Mouse (Mus musculus): Measurements from ENCODE around the gene Actl6a. TPM values are rescaled to one million over a fixed set of nuclear protein-coding genes. Genes with fewer than 3 reads are reported as not detected.

Gene Actl6a
- polyA plus RNA-seq, 1 experiment from 2014 or later, result 68.0 TPM

DNA sequence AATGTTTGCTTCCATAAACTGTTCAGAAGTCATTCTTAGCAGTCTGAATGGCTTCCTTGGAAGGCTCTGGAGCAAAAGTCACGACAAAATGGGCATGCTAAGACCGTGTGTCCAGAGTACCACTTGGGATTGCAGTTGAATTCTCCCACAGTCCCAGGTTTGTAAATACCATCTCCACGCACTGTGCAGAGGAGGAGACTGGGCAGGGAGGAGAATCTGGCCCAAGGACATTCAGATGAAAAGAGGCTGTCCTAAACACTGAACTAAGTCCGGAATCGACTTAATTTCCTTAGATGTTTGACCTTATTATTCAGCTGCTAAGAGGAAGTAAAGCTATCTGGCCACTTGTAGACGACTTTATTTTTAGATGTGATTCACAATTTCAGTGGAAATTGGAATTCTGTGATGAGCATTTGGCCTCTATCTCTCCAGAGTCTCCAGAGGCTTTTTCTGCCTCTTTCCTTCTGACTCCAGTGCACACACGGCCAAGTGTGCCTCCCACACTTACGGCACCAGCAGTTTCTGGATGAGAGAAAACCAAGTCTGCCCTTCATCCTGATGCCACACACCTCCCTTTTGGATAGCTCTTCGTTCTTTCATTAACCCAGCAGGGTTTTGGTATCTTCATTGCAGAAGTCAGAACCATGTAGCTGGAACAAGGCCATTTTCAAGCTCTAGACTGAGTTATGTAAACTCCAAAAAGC is 37.7 kb upstream of the Actl6a start:
- Histone ChIP-seq H3K27me3 (ENCODE audit: control insufficient read depth, insufficient read depth, low read depth, low read length) (no peaks in the 10 kb centered on the region), H3K9me3 (replicated peaks; ENCODE audit: control insufficient read depth, low read length) (no peaks in the 10 kb centered on the region), H3K4me1 (ENCODE audit: control insufficient read depth, low read depth, low read length) (no peaks in the 10 kb centered on the region), H3K9ac (ENCODE audit: low read depth, low read length) (no peak overlapping the region), H3K4me2 (ENCODE audit: low read depth, low read length) (no peak overlapping the region), H3K27ac (ENCODE audit: low read length) (0 out of 2 replicates have a peak overlapping the region, but pooled peaks have one; percentile 0), H3K36me3 (ENCODE audit: control insufficient read depth, insufficient read depth) (no peaks in the 10 kb centered on the region), H3K4me3 (ENCODE audit: low read depth, low read length) (no peak overlapping the region)
- no peak for ATAC-seq (ENCODE audit: low read depth)
- 52% methylated on average over 9 of the region's 9 CpGs for WGBS (ENCODE audit: insufficient replicate concordance)

DNA sequence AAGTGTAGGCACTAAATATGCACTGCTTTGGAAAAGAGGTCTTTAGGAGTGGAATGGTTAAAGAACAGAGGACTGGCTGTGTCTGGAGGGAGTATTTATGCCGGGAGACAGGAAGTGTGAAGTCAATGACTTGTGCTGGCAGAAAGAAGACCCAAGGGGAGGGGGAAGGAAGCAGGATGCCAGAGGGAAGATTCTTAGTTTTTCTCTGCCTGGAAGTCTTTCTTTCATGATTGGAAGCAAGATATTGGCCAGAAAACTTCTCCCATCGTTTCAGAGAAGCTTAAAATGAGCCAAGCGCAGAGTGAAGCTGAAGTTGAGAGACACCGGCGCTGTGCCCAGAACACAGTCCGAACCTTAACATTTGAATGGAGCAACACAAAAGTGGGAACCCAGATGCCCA is 36.9 kb upstream of the Actl6a start:
- Histone ChIP-seq H3K27me3 (ENCODE audit: control insufficient read depth, insufficient read depth, low read depth, low read length) (no peaks in the 10 kb centered on the region), H3K4me3 (ENCODE audit: low read depth, low read length) (no peak overlapping the region), H3K27ac (ENCODE audit: low read length) (no peak overlapping the region), H3K4me1 (ENCODE audit: control insufficient read depth, low read depth, low read length) (no peaks in the 10 kb centered on the region), H3K9me3 (replicated peaks; ENCODE audit: control insufficient read depth, low read length) (no peaks in the 10 kb centered on the region), H3K36me3 (ENCODE audit: control insufficient read depth, insufficient read depth) (no peaks in the 10 kb centered on the region), H3K9ac (ENCODE audit: low read depth, low read length) (no peak overlapping the region), H3K4me2 (ENCODE audit: low read depth, low read length) (no peak overlapping the region)
- WGBS (ENCODE audit: insufficient replicate concordance), result 59% methylated on average over 6 of the region's 6 CpGs
- ATAC-seq (ENCODE audit: low read depth), result no peak

- no peaks in the 10 kb centered on the region for H3K27me3 ChIP-seq (ENCODE audit: control insufficient read depth, insufficient read depth, low read depth, low read length)
- H3K9me3 ChIP-seq (replicated peaks; ENCODE audit: control insufficient read depth, low read length), result no peaks in the 10 kb centered on the region
- ATAC-seq (ENCODE audit: low read depth), result no peak
- no peak overlapping the region for H3K4me2 ChIP-seq (ENCODE audit: low read depth, low read length)
- H3K27ac ChIP-seq (ENCODE audit: low read length), result no peak overlapping the region
- no peak overlapping the region for H3K4me3 ChIP-seq (ENCODE audit: low read depth, low read length)
- no peaks in the 10 kb centered on the region for H3K36me3 ChIP-seq (ENCODE audit: control insufficient read depth, insufficient read depth)
- H3K4me1 ChIP-seq (ENCODE audit: control insufficient read depth, low read depth, low read length), result no peaks in the 10 kb centered on the region
- WGBS (ENCODE audit: insufficient replicate concordance), result 76% methylated on average over 4 of the region's 4 CpGs
- no peak overlapping the region for H3K9ac ChIP-seq (ENCODE audit: low read depth, low read length)
Measured at GRCm38 (mm10) chr3:32670196-32670595, 35.9 kb upstream of the Actl6a start.

GRCm38 (mm10) chr3:32673151-32673550 is 32.9 kb upstream of the Actl6a start:
- Histone ChIP-seq H3K4me3 (ENCODE audit: low read depth, low read length) (no peak overlapping the region), H3K4me1 (ENCODE audit: control insufficient read depth, low read depth, low read length) (no peaks in the 10 kb centered on the region)
- no peak for ATAC-seq (ENCODE audit: low read depth)

DNA sequence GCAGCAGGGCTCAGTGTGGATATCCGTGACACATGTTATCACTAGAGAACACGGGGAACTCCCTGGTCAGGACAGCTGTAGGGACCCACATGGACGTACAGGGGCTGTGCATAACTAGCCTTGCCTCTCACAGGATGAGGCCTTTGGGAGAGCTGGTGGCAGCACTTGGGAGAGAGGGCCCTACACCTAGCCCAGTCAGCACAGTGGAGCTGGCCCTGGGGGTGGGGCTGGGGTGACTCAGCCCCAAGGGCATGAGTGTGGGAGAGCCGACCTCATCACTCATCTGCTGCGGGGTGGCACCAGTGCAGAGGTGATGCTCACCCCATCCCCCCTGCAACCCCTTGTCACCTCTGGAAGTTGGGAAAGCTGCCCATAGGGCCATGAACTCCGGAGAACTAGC is 29.7 kb upstream of the Actl6a start:
- Histone ChIP-seq H3K4me1 (ENCODE audit: control insufficient read depth, low read depth, low read length) (no peaks in the 10 kb centered on the region), H3K36me3 (ENCODE audit: control insufficient read depth, insufficient read depth) (no peaks in the 10 kb centered on the region), H3K27me3 (ENCODE audit: control insufficient read depth, insufficient read depth, low read depth, low read length) (no peaks in the 10 kb centered on the region), H3K4me2 (ENCODE audit: low read depth, low read length) (no peak overlapping the region), H3K9ac (ENCODE audit: low read depth, low read length) (no peak overlapping the region), H3K27ac (ENCODE audit: low read length) (no peak overlapping the region), H3K4me3 (ENCODE audit: low read depth, low read length) (no peak overlapping the region), H3K9me3 (replicated peaks; ENCODE audit: control insufficient read depth, low read length) (no peaks in the 10 kb centered on the region)
- WGBS (ENCODE audit: insufficient replicate concordance), result 51% methylated on average over 6 of the region's 6 CpGs
- ATAC-seq (ENCODE audit: low read depth), result no peak

More at GRCm38 (mm10) chr3:32673151-32673550, 32.9 kb upstream of the Actl6a start:
- H3K9me3 ChIP-seq (replicated peaks; ENCODE audit: control insufficient read depth, low read length), result no peaks in the 10 kb centered on the region
- no peak overlapping the region for H3K4me2 ChIP-seq (ENCODE audit: low read depth, low read length)
- H3K9ac ChIP-seq (ENCODE audit: low read depth, low read length), result no peak overlapping the region
- H3K36me3 ChIP-seq (ENCODE audit: control insufficient read depth, insufficient read depth), result no peaks in the 10 kb centered on the region
- no peaks in the 10 kb centered on the region for H3K27me3 ChIP-seq (ENCODE audit: control insufficient read depth, insufficient read depth, low read depth, low read length)
- no peak overlapping the region for H3K27ac ChIP-seq (ENCODE audit: low read length)

DNA sequence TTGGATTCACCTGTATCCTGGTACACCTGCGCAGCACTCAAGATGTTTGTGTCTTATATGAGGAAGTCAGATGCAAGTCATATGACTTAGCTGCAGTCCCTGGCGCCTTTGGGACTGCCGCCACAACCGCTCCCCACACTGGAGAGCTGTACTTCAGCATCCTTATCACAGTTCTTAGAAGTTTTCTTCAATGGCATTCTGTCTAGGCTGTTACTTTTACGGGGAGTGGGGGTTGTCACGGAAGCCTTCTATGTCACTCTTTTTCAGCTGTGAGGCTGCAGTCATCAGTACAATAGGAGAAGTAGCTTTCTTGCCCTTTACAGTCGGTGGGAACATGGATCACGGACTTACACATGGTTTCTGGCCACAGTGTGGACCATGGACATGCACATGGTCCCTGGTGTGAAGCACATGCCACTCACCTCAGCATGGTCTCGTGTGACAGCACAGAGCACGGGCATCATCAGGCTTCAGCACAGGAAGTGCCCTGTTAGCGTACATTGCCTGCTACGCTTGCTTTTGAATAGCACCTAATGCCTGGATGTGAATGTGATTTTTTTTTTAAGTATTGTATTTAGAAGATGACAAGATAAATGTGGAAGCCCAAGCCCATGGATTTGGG is 23.1 kb upstream of the Actl6a start:
- no peaks in the 10 kb centered on the region for H3K36me3 ChIP-seq (ENCODE audit: control insufficient read depth, insufficient read depth)
- no peak overlapping the region for H3K4me2 ChIP-seq (ENCODE audit: low read depth, low read length)
- no peaks in the 10 kb centered on the region for H3K9me3 ChIP-seq (replicated peaks; ENCODE audit: control insufficient read depth, low read length)
- H3K27me3 ChIP-seq (ENCODE audit: control insufficient read depth, insufficient read depth, low read depth, low read length), result no peaks in the 10 kb centered on the region
- WGBS (ENCODE audit: insufficient replicate concordance), result 56% methylated on average over 11 of the region's 12 CpGs
- no peak for ATAC-seq (ENCODE audit: low read depth)
- H3K4me1 ChIP-seq (ENCODE audit: control insufficient read depth, low read depth, low read length), result no peaks in the 10 kb centered on the region; the same call in 1 of the 2 replicates
- no peak overlapping the region for H3K4me3 ChIP-seq (ENCODE audit: low read depth, low read length)
- no peak overlapping the region for H3K9ac ChIP-seq (ENCODE audit: low read depth, low read length)
- no peak overlapping the region for H3K27ac ChIP-seq (ENCODE audit: low read length)

DNA sequence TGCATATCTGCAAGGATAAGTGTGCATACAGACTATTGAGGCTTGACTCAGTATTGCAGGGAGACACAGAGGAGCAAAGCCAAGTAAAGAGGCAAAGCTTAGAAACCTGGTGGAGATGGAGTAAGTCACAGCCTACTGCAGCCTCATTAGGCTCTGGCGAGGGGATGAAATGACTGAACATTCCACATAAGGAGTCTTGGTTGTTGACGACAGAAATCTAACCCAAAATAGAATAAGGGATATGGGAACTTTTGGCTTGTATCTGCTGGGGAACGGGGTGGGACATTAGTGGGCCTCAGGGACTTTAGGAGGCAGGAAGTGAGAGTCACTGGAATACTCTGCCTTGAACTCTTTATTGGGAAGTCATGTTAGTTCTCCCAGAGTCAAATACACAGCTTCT is 21.5 kb upstream of the Actl6a start:
- Histone ChIP-seq H3K9me3 (replicated peaks; ENCODE audit: control insufficient read depth, low read length) (no peaks in the 10 kb centered on the region), H3K4me3 (ENCODE audit: low read depth, low read length) (no peak overlapping the region), H3K36me3 (ENCODE audit: control insufficient read depth, insufficient read depth) (no peaks in the 10 kb centered on the region), H3K27me3 (ENCODE audit: control insufficient read depth, insufficient read depth, low read depth, low read length) (no peaks in the 10 kb centered on the region), H3K4me2 (ENCODE audit: low read depth, low read length) (no peak overlapping the region), H3K9ac (ENCODE audit: low read depth, low read length) (no peak overlapping the region), H3K4me1 (ENCODE audit: control insufficient read depth, low read depth, low read length) (peaks cover 4% of the 10 kb centered on the region; the same call in 1 of the 2 replicates), H3K27ac (ENCODE audit: low read length) (no peak overlapping the region)
- ATAC-seq (ENCODE audit: low read depth), result no peak
- 53% methylated on average over 3 of the region's 3 CpGs for WGBS (ENCODE audit: insufficient replicate concordance)

DNA sequence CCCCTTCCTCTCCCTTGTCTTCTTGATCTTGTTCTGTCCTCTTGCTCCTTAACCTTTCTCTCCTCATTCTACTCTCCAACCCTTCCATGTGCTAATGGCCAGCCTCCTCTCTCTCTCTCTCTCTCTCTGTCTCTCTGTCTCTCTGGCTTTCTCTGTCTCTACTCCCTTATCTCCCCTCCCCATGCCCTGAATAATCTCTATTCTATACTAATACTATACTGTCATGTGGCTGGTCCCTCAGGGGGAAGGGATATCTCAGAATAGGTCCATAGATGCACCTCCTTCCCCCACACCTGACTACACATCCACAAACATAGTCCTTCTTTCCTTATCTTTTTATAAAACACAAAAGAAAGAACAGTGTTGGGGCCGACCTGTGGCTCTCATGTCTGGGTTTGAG is 19.6 kb upstream of the Actl6a start:
- Histone ChIP-seq H3K4me2 (ENCODE audit: low read depth, low read length) (no peak overlapping the region), H3K27ac (ENCODE audit: low read length) (no peak overlapping the region), H3K4me3 (ENCODE audit: low read depth, low read length) (no peak overlapping the region), H3K4me1 (ENCODE audit: control insufficient read depth, low read depth, low read length) (peaks cover 18% of the 10 kb centered on the region), H3K9me3 (replicated peaks; ENCODE audit: control insufficient read depth, low read length) (no peaks in the 10 kb centered on the region), H3K9ac (ENCODE audit: low read depth, low read length) (no peak overlapping the region), H3K27me3 (ENCODE audit: control insufficient read depth, insufficient read depth, low read depth, low read length) (no peaks in the 10 kb centered on the region), H3K36me3 (ENCODE audit: control insufficient read depth, insufficient read depth) (no peaks in the 10 kb centered on the region)
- no peak for ATAC-seq (ENCODE audit: low read depth)
- 21% methylated on average over 1 of the region's 1 CpGs for WGBS (ENCODE audit: insufficient replicate concordance)

DNA sequence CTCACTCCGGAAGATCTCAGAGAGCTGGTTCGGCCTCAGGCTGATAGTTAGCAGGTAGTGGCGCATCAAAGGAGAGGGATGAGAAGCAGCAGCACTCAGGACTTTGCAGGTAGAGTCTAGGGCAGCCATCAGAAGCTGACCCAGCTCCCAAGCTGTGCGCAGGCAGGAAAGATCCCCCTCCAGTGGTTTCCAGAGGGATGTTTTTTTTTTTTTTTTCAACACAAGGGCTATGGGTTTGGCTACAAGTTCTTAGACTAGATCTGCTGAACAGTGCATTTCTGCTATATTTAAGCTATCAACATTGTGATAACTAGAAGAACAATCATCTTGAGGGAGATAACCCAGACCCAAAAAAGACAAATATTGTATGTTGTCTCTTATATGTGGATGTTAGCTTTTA is 18.9 kb upstream of the Actl6a start:
- Histone ChIP-seq H3K9ac (ENCODE audit: low read depth, low read length) (no peak overlapping the region), H3K27me3 (ENCODE audit: control insufficient read depth, insufficient read depth, low read depth, low read length) (no peaks in the 10 kb centered on the region), H3K4me2 (ENCODE audit: low read depth, low read length) (no peak overlapping the region), H3K9me3 (replicated peaks; ENCODE audit: control insufficient read depth, low read length) (no peaks in the 10 kb centered on the region), H3K36me3 (ENCODE audit: control insufficient read depth, insufficient read depth) (no peaks in the 10 kb centered on the region), H3K27ac (ENCODE audit: low read length) (no peak overlapping the region), H3K4me1 (ENCODE audit: control insufficient read depth, low read depth, low read length) (peaks cover 20% of the 10 kb centered on the region), H3K4me3 (ENCODE audit: low read depth, low read length) (no peak overlapping the region)
- 51% methylated on average over 4 of the region's 4 CpGs for WGBS (ENCODE audit: insufficient replicate concordance)
- no peak for ATAC-seq (ENCODE audit: low read depth)
